Mouse (Mus musculus) brain, embryonic 14.5 days (tissue): ENCODE data around the gene Mtf1.

ENCODE experiments used
- CTCF ChIP-seq: fragments of 200-500 bp; IDR thresholded peaks from 2 replicates; pipeline ENCODE4 v1.5.1; 2012; ENCODE audit warnings: inconsistent platforms, mild to moderate bottlenecking, moderate library complexity, borderline replicate concordance; ENCODE audit not compliant: insufficient read depth, insufficient read length; ENCODE audit errors: extremely low read depth
- POLR2A ChIP-seq: fragments of 200-500 bp; IDR thresholded peaks from 2 replicates; pipeline ENCODE4 v1.6.1; 2012; ENCODE audit warnings: mild to moderate bottlenecking, inconsistent platforms, borderline replicate concordance; ENCODE audit not compliant: poor library complexity, insufficient read depth, insufficient read length, severe bottlenecking; ENCODE audit errors: extremely low read depth

DNA sequence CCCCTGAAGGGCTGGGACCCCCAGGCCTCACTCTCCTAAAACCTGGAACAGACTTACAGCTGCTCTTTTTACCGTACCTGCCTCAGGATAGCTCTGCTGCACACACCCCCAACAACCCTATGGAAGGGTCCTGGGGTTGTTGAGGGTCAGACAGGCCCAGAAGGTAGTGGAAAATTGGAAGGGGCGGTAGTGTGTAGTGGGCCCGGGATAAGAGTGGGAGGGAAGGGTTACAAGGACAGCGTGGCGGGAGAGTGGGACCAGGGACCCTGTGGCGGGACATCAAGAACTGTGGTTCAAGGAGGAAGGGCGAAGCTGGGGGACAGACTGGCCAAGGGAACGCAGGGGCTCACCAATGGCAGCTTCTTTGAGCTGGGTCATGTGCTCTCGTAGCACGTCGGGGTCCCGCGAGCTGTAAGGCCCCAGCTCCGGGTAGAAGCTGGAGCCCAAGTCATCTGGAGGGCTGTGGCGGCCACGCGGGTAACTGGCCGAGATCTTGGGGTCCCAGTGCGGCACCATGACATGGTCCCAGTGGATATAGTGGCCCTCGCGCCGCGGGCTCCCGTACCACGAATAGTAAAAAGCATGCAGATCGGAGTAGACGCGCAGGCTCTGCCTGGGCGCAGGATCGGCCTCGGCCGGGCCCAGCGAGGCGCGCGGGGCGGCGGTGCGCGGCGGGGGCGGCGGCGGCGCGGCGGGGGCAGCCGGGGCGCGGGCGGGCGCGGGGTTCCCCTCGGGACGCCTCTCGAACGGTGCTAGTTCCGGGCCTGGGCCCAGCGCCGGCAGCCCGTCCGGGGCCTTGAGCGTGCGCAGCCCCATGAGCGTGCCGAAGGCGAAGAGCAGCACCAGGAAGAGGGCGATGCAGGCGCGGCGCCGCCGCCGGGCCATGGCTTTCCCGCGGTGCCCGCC lies 59.6 kb downstream of the Mtf1 start, which contains the start of gene Maneal:
- TF ChIP-seq CTCF (no peak), POLR2A (no peak)
